ENCODE assay signal across 20 mouse cellular contexts in genomic region chr5:148224004-148224403, GRCm38 (mm10).
"Had no signal": no experiment of that assay in that cellular context is flagged by ENCODE, and none has a peak within 500 bp of the region (broad histone marks: within the 10 kb centered on the region; RNA-seq: fewer than 3 reads in every experiment).

No protein-coding gene starts in this region.

- H3K4me2 ChIP-seq: lung, embryonic 14.5 days; midbrain, embryonic 12.5 days; neural tube, embryonic 13.5 days; neural tube, embryonic 15.5 days had no signal

- H3K27ac ChIP-seq: liver, embryonic 14.5 days; midbrain, embryonic 10.5 days; midbrain, embryonic 12.5 days; neural tube, embryonic 13.5 days; neural tube, embryonic 15.5 days had no signal

- H3K4me1 ChIP-seq: midbrain, embryonic 10.5 days; midbrain, embryonic 12.5 days; neural tube, embryonic 13.5 days; neural tube, embryonic 15.5 days had no signal

- DNase-seq: lung, adult 18-20 months; lung, embryonic 14.5 days; lung, postnatal 10 days; lung, postnatal 4 days; midbrain, embryonic 14.5 days; retina, postnatal 1 day; right cerebral cortex, adult 18-20 months; right cerebral cortex, postnatal 25 days; right cerebral cortex, postnatal 4 days; spleen, adult 18-20 months; thymus, adult 2 months; thymus, postnatal 25 days; thymus, postnatal 4 days had no signal

- ATAC-seq: midbrain, embryonic 16.5 days had no signal

- H3K36me3 ChIP-seq: midbrain, embryonic 10.5 days; midbrain, embryonic 12.5 days; neural tube, embryonic 13.5 days; neural tube, embryonic 15.5 days had no signal

- H3K4me3 ChIP-seq: midbrain, embryonic 10.5 days; midbrain, embryonic 12.5 days; myocyte; neural tube, embryonic 13.5 days; neural tube, embryonic 15.5 days had no signal

- H3K9ac ChIP-seq: liver, embryonic 14.5 days; lung, embryonic 14.5 days; midbrain, embryonic 12.5 days; neural tube, embryonic 13.5 days; neural tube, embryonic 15.5 days had no signal

- H3K9me3 ChIP-seq: neural tube, embryonic 15.5 days had no signal

- H3K27me3 ChIP-seq: midbrain, embryonic 12.5 days; neural tube, embryonic 13.5 days; neural tube, embryonic 15.5 days had no signal
